Mouse (Mus musculus): ENCODE measurements around the gene Mamdc4. TPM values are rescaled to one million over a fixed set of nuclear protein-coding genes. Genes with fewer than 3 reads are reported as not detected.

Mamdc4 gene
- polyA plus RNA-seq, 1 experiment from 2014 or later = 1.8 TPM

DNA sequence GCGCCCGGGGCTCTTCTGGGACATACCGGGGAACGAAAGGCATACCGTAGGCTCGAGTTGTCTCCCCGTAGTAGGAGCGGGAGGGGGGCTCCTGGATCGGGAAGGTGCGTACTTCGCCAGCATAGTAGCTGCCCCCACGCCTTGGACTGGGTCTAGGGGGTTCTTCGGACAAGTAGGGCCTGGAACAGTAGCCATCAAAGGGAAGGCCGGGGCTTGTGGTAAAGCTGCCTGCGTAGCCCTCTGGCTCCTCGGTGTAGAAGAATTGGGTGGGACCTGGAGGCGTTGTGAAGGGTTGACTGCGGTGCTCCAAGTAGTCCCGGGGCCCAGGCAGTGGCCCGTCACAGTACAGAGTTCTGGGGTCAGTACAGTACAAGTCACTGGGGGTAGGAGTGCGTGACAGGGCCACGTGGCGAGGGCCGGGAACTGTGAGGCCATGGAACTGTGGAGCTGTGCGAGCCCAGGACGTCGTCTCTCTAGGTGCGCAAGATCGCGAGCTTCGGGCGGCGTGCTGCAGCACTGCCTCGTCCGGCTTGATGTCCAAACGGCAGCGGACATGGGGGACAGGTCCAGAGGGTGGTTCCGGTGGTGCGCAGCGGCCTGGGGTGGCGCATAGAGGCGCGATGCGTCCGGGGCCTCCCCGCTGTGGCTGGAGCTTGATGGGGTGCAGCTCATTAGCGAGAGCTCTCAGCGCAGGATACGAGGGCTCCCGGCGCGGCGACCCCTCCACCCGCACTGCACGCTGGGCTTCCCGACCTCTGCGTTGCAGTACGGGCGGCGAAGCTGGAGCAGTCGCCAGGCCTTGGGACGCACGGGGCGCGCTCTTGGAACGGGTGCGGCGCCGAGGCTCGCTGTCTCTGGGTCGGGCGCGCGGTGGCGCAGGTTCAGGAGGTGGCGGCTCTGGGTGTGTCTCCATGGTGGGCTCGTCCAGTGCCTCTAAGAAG, 4.4 kb upstream of the Mamdc4 start:
- peak overlapping the region; percentile 19; the same call in 1 of the 2 replicates for H3K4me2 ChIP-seq (ENCODE audit: low read length)
- H3K9me3 ChIP-seq (ENCODE audit: control insufficient read depth, low read length) = peaks cover 3% of the 10 kb centered on the region; the same call in 1 of the 2 replicates
- ATAC-seq = no peak
- peaks cover 48% of the 10 kb centered on the region for H3K27me3 ChIP-seq (replicated peaks; ENCODE audit: control insufficient read depth, insufficient read depth, low read length)
- H3K4me1 ChIP-seq (ENCODE audit: control insufficient read depth, insufficient read depth, low read depth, low read length) = peaks cover 53% of the 10 kb centered on the region
- H3K9ac ChIP-seq (ENCODE audit: low read depth, low read length) = no peak overlapping the region
- H3K27ac ChIP-seq (ENCODE audit: low read depth, low read length) = no peak overlapping the region
- WGBS = 14% methylated on average over 71 of the region's 77 CpGs
- peak overlapping the region; percentile 8 for H3K4me3 ChIP-seq (ENCODE audit: low read length)
- H3K36me3 ChIP-seq (ENCODE audit: control insufficient read depth, insufficient read depth, low read length) = peaks cover 19% of the 10 kb centered on the region

DNA sequence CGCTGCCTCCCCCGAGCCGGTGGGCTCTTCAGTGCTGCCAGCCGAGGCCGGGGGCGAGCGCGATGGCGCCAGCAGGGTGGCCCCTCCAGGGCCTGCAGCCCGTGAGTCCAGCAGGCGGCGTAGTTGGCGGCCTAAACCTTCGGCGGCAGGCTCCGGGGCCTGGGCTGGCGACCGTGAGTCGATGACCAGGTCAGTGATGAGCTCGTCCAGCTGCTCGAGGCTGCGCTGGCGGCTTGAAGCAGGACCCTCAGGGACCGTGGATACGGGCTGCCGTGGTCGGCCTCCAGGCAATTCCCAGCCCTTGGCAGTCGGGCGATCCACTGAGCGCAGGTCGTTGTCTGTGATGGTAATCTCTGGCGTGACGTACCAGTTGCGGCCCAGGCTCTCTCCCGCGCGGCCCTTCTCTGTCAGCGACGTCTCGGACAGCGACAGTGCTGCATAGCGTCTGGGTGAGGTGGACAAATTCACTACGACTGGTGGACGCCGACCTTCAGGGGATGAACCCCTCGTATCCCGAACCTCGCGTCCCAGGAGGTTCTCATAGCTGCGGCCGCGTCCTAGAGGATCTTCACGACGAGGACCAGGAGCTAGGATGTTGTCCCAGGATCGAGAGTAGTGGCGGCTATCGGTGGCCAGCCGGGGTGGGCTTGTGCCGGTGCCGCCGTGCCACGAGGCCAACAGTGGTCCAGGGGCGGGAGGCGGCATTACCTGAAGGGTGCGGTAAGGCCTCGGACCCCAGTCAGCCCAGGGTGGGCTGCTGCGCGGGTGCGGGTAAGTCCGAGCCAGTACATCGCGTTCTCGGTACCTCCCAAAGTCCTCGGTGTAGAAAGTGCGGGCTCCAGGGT, 3.5 kb upstream of the Mamdc4 start:
- 13% methylated on average over 74 of the region's 75 CpGs for WGBS
- Histone ChIP-seq H3K4me1 (ENCODE audit: control insufficient read depth, insufficient read depth, low read depth, low read length) (peaks cover 62% of the 10 kb centered on the region), H3K4me3 (ENCODE audit: low read length) (peak overlapping the region; percentile 23; the same call in 1 of the 2 replicates), H3K36me3 (ENCODE audit: control insufficient read depth, insufficient read depth, low read length) (peaks cover 13% of the 10 kb centered on the region), H3K9me3 (ENCODE audit: control insufficient read depth, low read length) (peaks cover 3% of the 10 kb centered on the region; the same call in 1 of the 2 replicates), H3K27me3 (replicated peaks; ENCODE audit: control insufficient read depth, insufficient read depth, low read length) (peaks cover 48% of the 10 kb centered on the region), H3K9ac (ENCODE audit: low read depth, low read length) (peak overlapping the region; percentile 35; the same call in 1 of the 2 replicates), H3K27ac (ENCODE audit: low read depth, low read length) (no peak overlapping the region), H3K4me2 (ENCODE audit: low read length) (peak overlapping the region; percentile 36)
- no peak for ATAC-seq

DNA sequence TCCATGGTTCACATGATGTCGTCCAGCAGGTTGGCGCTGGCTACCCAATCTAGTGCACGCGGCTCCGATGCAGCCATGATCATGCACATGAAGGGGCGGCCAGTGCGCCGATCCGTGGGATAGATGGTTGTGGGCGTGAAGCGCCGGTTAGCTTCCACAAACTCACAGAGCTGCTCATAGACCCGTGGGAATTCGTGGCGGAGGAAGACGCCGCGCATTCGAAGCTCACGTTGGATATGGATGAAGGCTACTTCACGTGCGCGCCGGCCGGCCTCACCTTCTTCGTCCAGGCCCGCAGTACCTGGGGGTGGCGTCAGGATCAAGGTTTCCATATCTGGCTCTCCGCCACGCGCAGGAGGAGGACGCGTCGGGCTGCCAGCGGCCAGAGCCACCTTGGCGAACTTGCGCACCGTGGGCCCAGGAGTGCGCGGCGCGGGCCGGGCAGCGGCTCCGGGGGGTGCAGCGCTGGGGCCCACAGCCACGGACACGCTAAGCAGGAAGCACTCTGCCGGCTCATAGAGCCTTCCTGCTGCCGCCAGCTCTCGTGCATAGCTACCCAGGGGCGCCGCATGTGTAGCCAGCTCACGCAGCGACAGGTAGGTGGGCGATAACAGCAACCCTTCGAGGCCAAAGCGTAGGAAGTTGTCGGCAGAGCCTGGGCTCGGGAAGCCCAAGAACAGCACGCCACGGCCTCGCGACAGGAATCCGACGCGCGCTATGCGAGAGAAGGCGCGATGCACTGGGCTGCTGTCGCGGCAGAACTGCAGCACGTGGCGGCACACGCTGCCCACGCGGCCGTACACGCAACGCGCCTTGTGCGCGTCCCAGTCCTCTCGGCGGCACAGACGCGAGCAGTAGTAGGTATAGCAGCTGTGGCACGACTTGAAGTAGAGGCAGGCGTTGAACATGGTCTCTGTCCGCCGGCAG, 2.6 kb upstream of the Mamdc4 start:
- Histone ChIP-seq H3K36me3 (ENCODE audit: control insufficient read depth, insufficient read depth, low read length) (peaks cover 13% of the 10 kb centered on the region), H3K4me2 (ENCODE audit: low read length) (peak overlapping the region; percentile 36), H3K9ac (ENCODE audit: low read depth, low read length) (no peak overlapping the region; the same call in 1 of the 2 replicates), H3K27ac (ENCODE audit: low read depth, low read length) (no peak overlapping the region), H3K4me1 (ENCODE audit: control insufficient read depth, insufficient read depth, low read depth, low read length) (peaks cover 58% of the 10 kb centered on the region), H3K9me3 (ENCODE audit: control insufficient read depth, low read length) (peaks cover 3% of the 10 kb centered on the region; the same call in 1 of the 2 replicates), H3K27me3 (replicated peaks; ENCODE audit: control insufficient read depth, insufficient read depth, low read length) (peaks cover 48% of the 10 kb centered on the region), H3K4me3 (ENCODE audit: low read length) (peak overlapping the region; percentile 23)
- no peak for ATAC-seq
- 19% methylated on average over 89 of the region's 92 CpGs for WGBS

DNA sequence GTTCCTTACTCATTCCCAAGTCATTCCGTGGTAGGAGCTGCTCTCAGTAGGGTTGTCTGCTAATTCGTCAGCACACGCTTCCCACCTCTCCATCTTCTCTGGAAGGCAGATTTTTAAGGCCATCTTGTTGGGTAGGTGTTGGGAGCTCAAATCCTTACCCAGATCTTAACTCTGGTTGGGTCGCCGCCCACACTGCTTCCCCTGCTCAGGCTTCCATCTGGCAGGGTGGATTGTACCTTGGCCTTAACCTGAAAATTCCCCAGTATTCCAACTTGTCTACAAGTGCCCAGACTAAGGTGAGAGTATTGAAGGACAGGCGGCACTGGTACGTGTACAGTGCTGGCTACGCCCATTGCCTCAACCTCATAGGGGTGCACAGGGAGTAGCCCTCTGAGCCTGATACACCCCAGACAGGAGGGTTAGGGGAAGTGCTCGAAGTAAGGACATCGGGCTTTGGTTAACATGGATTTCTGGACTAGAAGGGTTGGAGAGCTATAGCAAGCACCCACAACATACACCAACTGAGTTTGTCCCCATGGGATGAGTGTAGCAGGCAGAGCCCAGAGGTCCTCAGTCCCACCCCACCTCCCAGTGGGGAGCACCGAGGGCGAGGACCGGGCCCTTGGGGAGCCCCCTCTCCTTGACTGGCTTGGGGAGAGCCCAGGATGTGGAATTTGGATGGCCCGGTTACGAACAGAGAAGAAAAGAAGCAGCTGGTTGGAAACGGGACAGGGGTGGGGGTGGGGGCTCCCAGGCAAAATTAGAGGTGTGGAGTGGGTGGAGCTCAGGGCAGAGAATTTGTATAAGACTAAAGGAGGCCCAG, 1.6 kb upstream of the Mamdc4 start:
- no peak for ATAC-seq
- Histone ChIP-seq H3K27ac (ENCODE audit: low read depth, low read length) (no peak overlapping the region), H3K9me3 (ENCODE audit: control insufficient read depth, low read length) (peaks cover 3% of the 10 kb centered on the region; the same call in 1 of the 2 replicates), H3K4me3 (ENCODE audit: low read length) (no peak overlapping the region), H3K4me1 (ENCODE audit: control insufficient read depth, insufficient read depth, low read depth, low read length) (peaks cover 51% of the 10 kb centered on the region), H3K27me3 (replicated peaks; ENCODE audit: control insufficient read depth, insufficient read depth, low read length) (peaks cover 48% of the 10 kb centered on the region), H3K9ac (ENCODE audit: low read depth, low read length) (no peak overlapping the region), H3K36me3 (ENCODE audit: control insufficient read depth, insufficient read depth, low read length) (peaks cover 13% of the 10 kb centered on the region), H3K4me2 (ENCODE audit: low read length) (no peak overlapping the region)
- WGBS = 77% methylated on average over 16 of the region's 16 CpGs

DNA sequence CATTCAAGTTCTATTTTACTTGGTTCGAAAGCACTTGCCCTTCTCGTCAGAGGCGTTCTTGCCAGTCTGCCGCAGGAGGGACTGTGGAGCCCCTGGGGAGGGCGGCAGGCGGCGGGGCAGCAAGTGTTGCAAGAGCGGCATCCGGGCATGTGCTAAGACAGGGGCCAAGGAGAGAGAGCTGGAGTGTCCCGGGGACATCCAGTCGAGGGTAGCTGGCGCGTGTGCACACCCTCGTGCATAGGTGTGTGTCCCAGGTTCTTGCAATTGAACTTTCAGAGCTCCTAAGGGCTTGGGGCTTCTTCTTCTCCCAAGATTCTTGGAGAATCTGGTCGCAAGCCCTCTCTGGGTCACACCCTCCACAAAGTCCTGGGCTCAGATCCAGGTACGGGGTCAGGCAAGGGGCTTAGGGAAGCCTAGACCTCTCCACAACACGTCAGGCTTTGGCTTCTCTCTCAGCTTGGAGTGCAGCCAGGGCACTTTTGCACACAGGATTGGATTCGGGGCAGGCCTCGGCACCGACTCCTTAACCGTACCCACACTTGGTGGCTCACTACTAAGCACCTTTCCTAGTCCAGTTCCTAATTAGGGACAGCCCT, 885 bp upstream of the Mamdc4 start:
- Histone ChIP-seq H3K9ac (ENCODE audit: low read depth, low read length) (peak overlapping the region; percentile 67), H3K27me3 (replicated peaks; ENCODE audit: control insufficient read depth, insufficient read depth, low read length) (peaks cover 44% of the 10 kb centered on the region), H3K9me3 (ENCODE audit: control insufficient read depth, low read length) (peaks cover 3% of the 10 kb centered on the region; the same call in 1 of the 2 replicates), H3K4me1 (ENCODE audit: control insufficient read depth, insufficient read depth, low read depth, low read length) (peaks cover 44% of the 10 kb centered on the region), H3K36me3 (ENCODE audit: control insufficient read depth, insufficient read depth, low read length) (peaks cover 13% of the 10 kb centered on the region), H3K4me2 (ENCODE audit: low read length) (peak overlapping the region; percentile 62), H3K4me3 (ENCODE audit: low read length) (peak overlapping the region; percentile 56), H3K27ac (ENCODE audit: low read depth, low read length) (peak overlapping the region; percentile 91; the same call in 1 of the 2 replicates)
- no peak for ATAC-seq
- WGBS = 14% methylated on average over 21 of the region's 21 CpGs

DNA sequence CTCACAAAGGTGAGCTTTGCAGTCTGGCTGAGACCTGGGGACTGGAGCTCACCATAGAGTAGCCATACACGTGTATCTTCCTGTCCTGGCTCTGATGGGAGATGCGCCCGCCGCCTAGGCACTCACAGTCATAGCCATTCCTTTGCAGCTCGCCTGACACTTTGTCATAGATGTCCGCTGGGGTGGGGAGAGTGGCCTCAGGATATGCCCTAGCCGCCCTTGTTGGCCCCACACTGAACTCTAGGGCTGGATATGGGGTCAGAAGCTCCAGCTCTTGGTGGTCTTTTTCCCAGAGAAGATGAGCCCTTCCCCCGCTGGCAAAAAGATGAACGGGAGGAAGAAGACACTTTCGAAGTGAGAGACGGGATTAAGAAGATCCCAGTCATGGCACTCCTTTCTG, 509 bp downstream of the Mamdc4 start:
- peaks cover 32% of the 10 kb centered on the region for H3K4me1 ChIP-seq (ENCODE audit: control insufficient read depth, insufficient read depth, low read depth, low read length)
- peaks cover 13% of the 10 kb centered on the region for H3K36me3 ChIP-seq (ENCODE audit: control insufficient read depth, insufficient read depth, low read length)
- H3K4me3 ChIP-seq (ENCODE audit: low read length) = peak overlapping the region; percentile 56
- H3K27ac ChIP-seq (ENCODE audit: low read depth, low read length) = peak overlapping the region; percentile 91
- peaks cover 31% of the 10 kb centered on the region for H3K27me3 ChIP-seq (replicated peaks; ENCODE audit: control insufficient read depth, insufficient read depth, low read length)
- H3K9ac ChIP-seq (ENCODE audit: low read depth, low read length) = peak overlapping the region; percentile 71
- WGBS = 24% methylated on average over 11 of the region's 11 CpGs
- ATAC-seq = 0 out of 2 replicates have a peak, but pooled peaks have one; percentile 0
- H3K4me2 ChIP-seq (ENCODE audit: low read length) = peak overlapping the region; percentile 88
- H3K9me3 ChIP-seq (ENCODE audit: control insufficient read depth, low read length) = peaks cover 3% of the 10 kb centered on the region; the same call in 1 of the 2 replicates

DNA sequence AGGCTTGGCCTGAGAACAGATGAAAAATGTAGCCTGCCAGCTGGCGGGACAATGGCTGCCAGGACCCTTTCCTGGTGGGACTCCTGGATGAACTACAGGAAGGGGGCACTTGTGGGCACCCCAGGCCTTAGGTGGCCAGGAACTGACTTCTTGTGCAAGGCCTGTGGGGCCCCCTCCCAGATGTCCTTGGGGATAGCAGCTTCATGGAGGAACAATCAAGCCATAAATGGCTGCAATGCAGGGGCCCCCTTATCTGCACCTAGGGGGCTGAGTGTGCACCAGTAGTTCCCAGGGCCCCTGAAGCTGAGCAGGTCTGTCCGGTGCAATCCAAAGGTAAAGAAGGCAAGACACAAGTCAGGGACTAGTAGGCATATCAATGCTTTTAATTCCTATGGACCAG, 1.6 kb downstream of the Mamdc4 start:
- peaks cover 20% of the 10 kb centered on the region for H3K27me3 ChIP-seq (replicated peaks; ENCODE audit: control insufficient read depth, insufficient read depth, low read length)
- no peak overlapping the region for H3K4me2 ChIP-seq (ENCODE audit: low read length)
- no peaks in the 10 kb centered on the region for H3K9me3 ChIP-seq (ENCODE audit: control insufficient read depth, low read length)
- H3K4me1 ChIP-seq (ENCODE audit: control insufficient read depth, insufficient read depth, low read depth, low read length) = peaks cover 28% of the 10 kb centered on the region
- WGBS = 97% methylated on average over 2 of the region's 2 CpGs
- H3K9ac ChIP-seq (ENCODE audit: low read depth, low read length) = 0 out of 2 replicates have a peak overlapping the region, but pooled peaks have one; percentile 19
- H3K4me3 ChIP-seq (ENCODE audit: low read length) = no peak overlapping the region
- H3K27ac ChIP-seq (ENCODE audit: low read depth, low read length) = no peak overlapping the region
- ATAC-seq = no peak
- peaks cover 10% of the 10 kb centered on the region for H3K36me3 ChIP-seq (ENCODE audit: control insufficient read depth, insufficient read depth, low read length)
